Mouse (Mus musculus) cerebellum, adult 11 months (tissue): Measurements from ENCODE around the gene Psip1.
"Not testable (repeated sequence)": the region's sequence is repeated elsewhere in the genome, so short reads cannot be mapped to it uniquely, and the experiment has no call there.

Experiments
- DNase-seq: peaks from one replicate; pipeline ENCODE4 v3.0.0; 2022

The Psip1 gene

GRCm38 (mm10) chr4:83500154-83501036, 14.1 kb upstream of the Psip1 start:
- no peak for DNase-seq

GRCm38 (mm10) chr4:83497013-83497412, 10.8 kb upstream of the Psip1 start:
- DNase-seq: not testable (repeated sequence)

GRCm38 (mm10) chr4:83493112-83493511, 6.9 kb upstream of the Psip1 start:
- no peak for DNase-seq

GRCm38 (mm10) chr4:83489121-83489520, 2.9 kb upstream of the Psip1 start:
- DNase-seq: no peak

- peak; percentile 88 for DNase-seq
Observed at GRCm38 (mm10) chr4:83485735-83486116, 533 bp downstream of the Psip1 start.

- no peak for DNase-seq
Observed at GRCm38 (mm10) chr4:83485250-83485649, 1.0 kb downstream of the Psip1 start.

- DNase-seq: no peak
Observed at GRCm38 (mm10) chr4:83468208-83468607, 18.1 kb downstream of the Psip1 start.

GRCm38 (mm10) chr4:83467615-83468014, 18.6 kb downstream of the Psip1 start:
- DNase-seq: peak; percentile 88

- DNase-seq: no peak
Observed at GRCm38 (mm10) chr4:83464827-83465226, 21.4 kb downstream of the Psip1 start.

- DNase-seq: no peak
Observed at GRCm38 (mm10) chr4:83460106-83460505, 26.2 kb downstream of the Psip1 start.

GRCm38 (mm10) chr4:83450785-83451184, 35.5 kb downstream of the Psip1 start:
- DNase-seq: no peak

GRCm38 (mm10) chr4:83441050-83441449, 45.2 kb downstream of the Psip1 start:
- no peak for DNase-seq

- DNase-seq: no peak
Observed at GRCm38 (mm10) chr4:83439045-83439444, 47.2 kb downstream of the Psip1 start.

- no peak for DNase-seq
Observed at GRCm38 (mm10) chr4:83438116-83438515, 48.1 kb downstream of the Psip1 start.

- DNase-seq: no peak
Observed at GRCm38 (mm10) chr4:83436375-83436774, 49.9 kb downstream of the Psip1 start.

GRCm38 (mm10) chr4:83432901-83433300, 53.4 kb downstream of the Psip1 start:
- no peak for DNase-seq

- no peak for DNase-seq
Observed at GRCm38 (mm10) chr4:83431950-83432349, 54.3 kb downstream of the Psip1 start.

- no peak for DNase-seq
Observed at GRCm38 (mm10) chr4:83428845-83429244, 57.4 kb downstream of the Psip1 start.

GRCm38 (mm10) chr4:83427696-83428095, 58.6 kb downstream of the Psip1 start:
- DNase-seq: no peak

- DNase-seq: no peak
Observed at GRCm38 (mm10) chr4:83427141-83427540, 59.1 kb downstream of the Psip1 start.

GRCm38 (mm10) chr4:83425119-83425518, 61.1 kb downstream of the Psip1 start:
- no peak for DNase-seq

GRCm38 (mm10) chr4:83423641-83424040, 62.6 kb downstream of the Psip1 start:
- DNase-seq: peak; percentile 20

GRCm38 (mm10) chr4:83418781-83419180, 67.5 kb downstream of the Psip1 start:
- no peak for DNase-seq

GRCm38 (mm10) chr4:83417820-83418186, 68.5 kb downstream of the Psip1 start:
- no peak for DNase-seq
